Mouse (Mus musculus) hindbrain, embryonic 14.5 days (tissue): ENCODE results near the gene Sema3b. TPM values are rescaled to one million over a fixed set of nuclear protein-coding genes. Genes with fewer than 3 reads are reported as not detected.

Experiments
- ATAC-seq: fragments of 200-750 bp; cut with Nextera tagmentation; 2 replicates; pipeline ENCODE4 v1.8.0; 2017; ENCODE audit warnings: moderate number of reproducible peaks, mild to moderate bottlenecking, moderate TSS enrichment, moderate library complexity; ENCODE audit not compliant: low FRiP score
- DNase-seq: peaks from one replicate; pipeline ENCODE4 v3.0.0-alpha.2; 2015; ENCODE audit warnings: low spot score
- H3K27ac ChIP-seq: fragments of 300-500 bp; sonication (generic); 2 replicates; pipeline ENCODE4 v1.5.1; 2014; ENCODE audit warnings: mild to moderate bottlenecking, moderate library complexity
- H3K27me3 ChIP-seq: fragments of 300-500 bp; sonication (generic); 2 replicates; pipeline ENCODE4 v1.6.1; 2014; ENCODE audit warnings: mild to moderate bottlenecking, low read length, mixed read lengths; ENCODE audit not compliant: control insufficient read depth, insufficient read depth
- H3K36me3 ChIP-seq: fragments of 300-500 bp; sonication (generic); replicated peaks from 2 replicates; pipeline ENCODE4 v1.6.1; 2014; ENCODE audit not compliant: control insufficient read depth, insufficient read depth
- H3K4me1 ChIP-seq: fragments of 300-500 bp; sonication (generic); replicated peaks from 2 replicates; pipeline ENCODE4 v1.6.1; 2014; ENCODE audit warnings: antibody characterized with exemption, low read length, mixed read lengths; ENCODE audit not compliant: control insufficient read depth, insufficient read depth
- H3K4me2 ChIP-seq: fragments of 300-500 bp; sonication (generic); replicated peaks from 2 replicates; pipeline ENCODE4 v1.6.1; 2014; ENCODE audit warnings: mild to moderate bottlenecking, moderate library complexity
- H3K4me3 ChIP-seq: fragments of 300-500 bp; sonication (generic); replicated peaks from 2 replicates; pipeline ENCODE4 v1.5.1; 2014; ENCODE audit warnings: mild to moderate bottlenecking, low read length
- H3K9ac ChIP-seq: fragments of 300-500 bp; sonication (generic); 2 replicates; pipeline ENCODE4 v1.6.1; 2014
- H3K9me3 ChIP-seq: fragments of 300-500 bp; sonication (generic); 2 replicates; pipeline ENCODE4 v1.6.1; 2016; ENCODE audit warnings: low read length; ENCODE audit not compliant: control insufficient read depth
- WGBS: fragments of 180-500 bp; shearing (Covaris S2); extraction: QIAGEN DNeasy Blood & Tissue Kit; methylation state at CpG from one replicate; pipeline ENCODE4 v1.1.7; 2014; 5-methylcytosine and 5-hydroxymethylcytosine counted together
- polyA plus RNA-seq: library from polyadenylated mRNA; unstranded; fragments of >200 nt; fragmentation: Nextera tagmentation; extraction: Ambion mirVana; gene quantifications from 2 replicates; pipeline ENCODE4 v1.2.1, GENCODE M21; 2014

The Sema3b gene
- polyA plus RNA-seq, 1 experiment from 2014 or later: 4.5 TPM

DNA sequence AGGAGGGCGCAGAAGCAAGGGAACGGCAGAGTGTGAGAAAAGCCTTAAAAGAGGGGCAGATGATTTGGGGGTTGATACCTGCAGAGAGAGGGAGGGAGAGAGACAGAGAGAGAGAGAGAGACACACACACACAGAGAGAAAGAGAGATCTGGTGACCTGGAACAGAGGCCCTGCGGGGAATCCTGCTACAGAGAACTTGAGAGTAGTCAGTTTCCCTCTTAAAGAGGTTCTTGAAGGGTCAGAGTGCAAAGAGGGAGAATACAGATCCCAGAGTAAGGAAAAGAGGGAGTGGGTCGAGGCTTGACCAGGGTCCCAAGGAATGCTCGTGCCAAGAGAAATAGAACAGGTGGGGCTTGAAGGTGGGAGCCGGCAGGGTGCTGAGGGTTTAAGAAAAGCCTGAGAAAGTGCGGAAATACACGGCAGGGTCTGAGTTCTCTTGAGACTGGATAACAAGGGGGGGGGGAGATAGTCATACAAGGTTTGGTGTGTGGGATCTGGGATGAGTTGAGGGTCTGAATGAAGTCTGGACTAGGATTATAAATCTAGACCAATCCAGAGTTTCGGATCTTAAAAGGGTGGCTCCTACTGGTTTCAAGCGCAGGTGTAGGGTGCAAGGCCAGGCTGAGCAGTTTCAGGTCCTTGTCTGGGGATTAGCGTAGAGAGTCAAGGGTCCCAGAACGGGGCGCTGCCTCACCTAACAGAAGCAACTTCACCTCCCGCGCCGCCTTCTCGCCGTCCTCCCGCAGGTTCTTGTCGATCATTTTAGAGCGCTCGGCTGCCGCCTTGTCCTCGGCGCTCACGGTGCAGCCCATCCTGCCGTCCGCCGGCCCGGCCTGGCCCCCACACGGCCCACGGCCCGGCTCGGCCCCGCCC lies 25.6 kb upstream of the Sema3b start:
- no peaks in the 10 kb centered on the region for H3K27me3 ChIP-seq
- no peaks in the 10 kb centered on the region for H3K9me3 ChIP-seq
- H3K36me3 ChIP-seq: no peaks in the 10 kb centered on the region
- peak overlapping the region; percentile 93 for H3K27ac ChIP-seq
- DNase-seq (peak; percentile 32), ATAC-seq (no peak)
- peak overlapping the region; percentile 69 for H3K4me3 ChIP-seq
- peaks cover 51% of the 10 kb centered on the region for H3K4me1 ChIP-seq
- peak overlapping the region; percentile 82 for H3K9ac ChIP-seq
- WGBS: under 1% methylated on average over 34 of the region's 35 CpGs
- peak overlapping the region; percentile 98 for H3K4me2 ChIP-seq

DNA sequence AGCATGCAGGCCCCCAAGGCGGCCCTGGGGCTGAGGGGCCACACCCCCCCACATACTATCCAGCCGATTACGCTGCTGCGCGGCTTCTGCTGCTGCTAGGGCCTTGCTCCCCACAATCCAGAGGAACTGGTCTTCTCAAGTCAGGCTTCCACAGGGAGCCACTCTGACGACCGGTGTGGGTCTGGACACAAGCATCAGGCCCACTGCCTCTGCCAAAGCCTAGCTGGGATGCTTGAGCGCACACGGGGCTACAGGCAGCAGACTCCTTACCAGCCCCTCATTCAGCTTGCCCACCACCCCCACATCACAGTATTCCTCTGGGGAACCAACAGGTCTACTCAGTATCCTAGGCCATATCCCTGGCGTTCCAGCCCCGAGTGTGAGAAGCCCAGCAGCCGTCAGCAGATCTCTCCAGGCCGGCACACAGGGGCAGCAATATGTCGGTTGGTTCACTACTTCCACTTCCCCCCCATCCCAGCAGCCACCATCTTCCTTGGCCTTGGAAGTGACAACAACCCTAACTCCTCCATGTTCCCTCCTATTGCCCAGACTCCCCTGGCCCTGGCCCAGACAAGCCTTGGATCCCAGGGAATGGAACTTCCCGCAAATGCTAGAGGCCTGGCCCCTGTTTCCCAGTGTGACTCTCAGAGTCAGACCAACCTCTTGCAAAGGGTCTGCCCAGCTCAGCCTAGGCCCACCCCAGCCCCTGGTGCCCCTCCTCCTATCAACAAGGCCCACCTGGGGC lies 24.8 kb upstream of the Sema3b start:
- no peaks in the 10 kb centered on the region for H3K9me3 ChIP-seq
- WGBS: 0% methylated on average over 15 of the region's 15 CpGs
- peaks cover 59% of the 10 kb centered on the region for H3K4me1 ChIP-seq
- no peaks in the 10 kb centered on the region for H3K27me3 ChIP-seq
- H3K9ac ChIP-seq: peak overlapping the region; percentile 82
- ATAC-seq: no peak
- H3K27ac ChIP-seq: peak overlapping the region; percentile 93
- no peaks in the 10 kb centered on the region for H3K36me3 ChIP-seq
- H3K4me2 ChIP-seq: peak overlapping the region; percentile 98
- no peak for DNase-seq
- H3K4me3 ChIP-seq: peak overlapping the region; percentile 69

DNA sequence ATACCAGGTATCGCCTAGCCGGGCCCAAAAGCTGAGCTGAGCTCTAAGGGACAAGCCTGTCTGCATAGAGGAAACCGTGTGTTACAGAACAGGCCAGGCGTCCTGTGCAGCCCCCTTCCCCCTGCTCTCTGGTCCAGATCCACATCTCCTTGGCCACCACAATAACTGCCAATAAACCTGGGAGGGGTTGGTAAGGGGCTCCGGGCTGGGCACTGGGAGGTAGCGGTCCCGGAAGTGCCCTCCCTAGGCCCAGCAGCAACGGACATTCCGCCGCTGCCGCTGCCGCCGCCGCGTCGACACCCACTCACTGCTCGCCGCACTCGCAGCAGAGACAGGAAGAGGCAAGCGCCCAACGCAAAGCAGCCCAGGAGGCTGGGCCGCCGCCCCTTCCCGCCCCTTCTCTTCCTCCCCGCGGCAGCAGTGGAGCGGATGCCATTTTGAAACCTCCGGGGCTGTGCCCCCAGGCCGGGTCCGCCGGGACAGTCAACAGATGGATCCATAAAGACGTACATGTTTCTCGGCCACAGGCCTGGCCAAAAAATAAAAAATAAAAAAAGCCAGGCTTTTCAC lies 24.1 kb upstream of the Sema3b start:
- ATAC-seq (0 out of 2 replicates have a peak, but pooled peaks have one; percentile 4), DNase-seq (peak; percentile 61)
- no peaks in the 10 kb centered on the region for H3K27me3 ChIP-seq
- no peaks in the 10 kb centered on the region for H3K9me3 ChIP-seq
- peak overlapping the region; percentile 93 for H3K27ac ChIP-seq
- H3K36me3 ChIP-seq: no peaks in the 10 kb centered on the region
- H3K4me2 ChIP-seq: peak overlapping the region; percentile 98
- H3K4me3 ChIP-seq: peak overlapping the region; percentile 69
- WGBS: under 1% methylated on average over 31 of the region's 33 CpGs
- peak overlapping the region; percentile 82 for H3K9ac ChIP-seq
- peaks cover 66% of the 10 kb centered on the region for H3K4me1 ChIP-seq

DNA sequence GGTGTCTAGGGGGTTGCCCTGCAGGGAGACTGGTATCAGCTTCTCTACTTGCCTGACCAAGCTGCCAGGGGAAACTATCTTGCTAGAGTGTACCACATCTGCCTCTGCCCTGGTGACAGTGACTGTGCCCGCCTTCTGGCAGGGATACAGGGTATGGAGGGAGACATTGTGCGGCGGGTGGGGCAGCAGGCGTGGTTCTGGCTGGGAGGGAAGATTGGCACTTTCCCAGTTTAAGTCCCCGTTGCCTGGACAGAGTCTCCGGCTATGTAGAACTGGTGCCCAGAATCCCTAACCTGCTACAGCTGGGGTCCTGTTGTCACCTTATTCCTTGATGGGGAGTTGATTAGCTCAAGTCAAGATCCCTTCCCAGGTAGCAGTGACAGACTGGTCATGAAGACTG lies 23.4 kb upstream of the Sema3b start:
- H3K4me2 ChIP-seq: peak overlapping the region; percentile 98
- no peaks in the 10 kb centered on the region for H3K27me3 ChIP-seq
- H3K9me3 ChIP-seq: no peaks in the 10 kb centered on the region
- peak overlapping the region; percentile 69 for H3K4me3 ChIP-seq
- no peak for ATAC-seq
- peak overlapping the region; percentile 82 for H3K9ac ChIP-seq
- 7% methylated on average over 6 of the region's 6 CpGs for WGBS
- peak overlapping the region; percentile 93 for H3K27ac ChIP-seq
- H3K36me3 ChIP-seq: no peaks in the 10 kb centered on the region
- DNase-seq: peak; percentile 59
- H3K4me1 ChIP-seq: peaks cover 70% of the 10 kb centered on the region

DNA sequence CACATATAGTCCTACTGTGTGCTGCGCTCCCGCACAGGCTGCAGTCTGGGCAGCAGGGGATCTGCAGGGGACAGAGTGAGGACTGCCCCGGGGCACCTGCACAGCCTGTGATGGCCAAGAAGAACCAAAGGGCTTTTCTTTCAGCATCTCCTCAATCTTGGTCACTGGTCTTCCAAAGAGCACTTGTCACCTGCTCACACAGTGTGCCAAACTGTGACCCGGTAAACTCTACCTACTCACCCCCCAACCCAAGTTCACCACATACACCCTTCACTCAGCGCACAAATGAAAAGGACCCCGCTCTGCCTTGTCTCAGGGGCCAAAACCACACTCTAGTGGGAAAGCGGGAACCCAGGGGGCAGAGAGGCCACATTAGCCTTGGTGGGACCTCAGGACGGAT lies 22.8 kb upstream of the Sema3b start:
- Histone ChIP-seq H3K9ac (peak overlapping the region; percentile 82), H3K27me3 (no peaks in the 10 kb centered on the region), H3K27ac (peak overlapping the region; percentile 93), H3K36me3 (no peaks in the 10 kb centered on the region), H3K4me3 (peak overlapping the region; percentile 69), H3K4me1 (peaks cover 70% of the 10 kb centered on the region), H3K9me3 (no peaks in the 10 kb centered on the region), H3K4me2 (peak overlapping the region; percentile 98)
- DNase-seq: no peak
- 45% methylated on average over 8 of the region's 8 CpGs for WGBS
- no peak for ATAC-seq

DNA sequence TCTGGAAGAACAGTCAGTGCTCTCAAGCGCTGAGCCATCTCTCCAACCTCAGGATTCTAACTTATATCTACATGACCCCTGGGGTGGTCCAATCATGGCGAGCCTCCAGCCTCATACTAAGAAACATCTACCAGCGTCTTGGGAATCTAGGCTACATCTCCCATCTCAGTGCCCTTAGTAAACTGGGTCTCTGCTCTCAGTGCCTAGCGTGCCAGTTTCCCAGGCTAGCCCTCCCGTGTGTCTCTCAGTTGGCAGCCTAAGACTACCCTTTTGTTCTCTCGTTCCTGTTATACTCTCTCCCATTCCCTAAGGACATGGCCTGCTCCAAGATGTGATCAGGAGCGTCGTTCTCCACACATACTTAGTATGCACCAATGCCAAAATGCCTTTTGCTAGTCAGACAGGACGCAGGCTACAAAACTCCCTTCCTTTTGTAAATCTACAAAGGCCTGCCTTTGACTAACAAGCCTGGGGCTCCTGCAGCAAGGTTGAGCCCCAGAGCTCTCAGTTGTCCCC lies 22.3 kb upstream of the Sema3b start:
- H3K4me3 ChIP-seq: no peak overlapping the region
- no peaks in the 10 kb centered on the region for H3K36me3 ChIP-seq
- peak overlapping the region; percentile 98 for H3K4me2 ChIP-seq
- H3K27me3 ChIP-seq: no peaks in the 10 kb centered on the region
- WGBS: 28% methylated on average over 9 of the region's 9 CpGs
- ATAC-seq (no peak), DNase-seq (no peak)
- H3K9ac ChIP-seq: 0 out of 2 replicates have a peak overlapping the region, but pooled peaks have one; percentile 82
- H3K4me1 ChIP-seq: peaks cover 71% of the 10 kb centered on the region
- no peaks in the 10 kb centered on the region for H3K9me3 ChIP-seq
- H3K27ac ChIP-seq: peak overlapping the region; percentile 93

DNA sequence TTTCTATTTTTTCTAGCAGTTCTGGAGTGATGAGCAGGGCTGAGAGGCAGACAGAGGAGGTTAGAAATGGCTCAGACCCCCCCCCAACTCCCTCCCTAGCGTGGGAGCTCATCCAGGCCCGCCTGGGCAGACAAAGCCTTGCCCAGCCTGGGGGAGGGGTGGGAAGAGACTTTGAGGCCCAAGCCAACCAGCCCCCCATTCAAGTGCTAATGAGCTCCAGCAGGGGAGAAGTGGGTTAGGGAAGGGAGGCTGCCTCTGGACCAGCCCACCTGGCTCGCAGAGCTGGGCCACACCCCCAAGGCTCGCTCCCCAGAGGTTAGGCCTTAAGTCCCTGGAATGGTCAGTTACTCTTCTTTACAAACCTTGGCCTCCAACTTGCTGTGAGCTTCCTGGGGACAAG lies 21.5 kb upstream of the Sema3b start:
- H3K4me2 ChIP-seq: peak overlapping the region; percentile 98
- 2% methylated on average over 4 of the region's 4 CpGs for WGBS
- ATAC-seq (peak; percentile 31), DNase-seq (peak; percentile 54)
- H3K36me3 ChIP-seq: no peaks in the 10 kb centered on the region
- H3K9ac ChIP-seq: peak overlapping the region; percentile 35
- peaks cover 70% of the 10 kb centered on the region for H3K4me1 ChIP-seq
- H3K9me3 ChIP-seq: no peaks in the 10 kb centered on the region
- H3K4me3 ChIP-seq: peak overlapping the region; percentile 3; the same call in 1 of the 2 replicates
- peak overlapping the region; percentile 93 for H3K27ac ChIP-seq
- H3K27me3 ChIP-seq: no peaks in the 10 kb centered on the region

DNA sequence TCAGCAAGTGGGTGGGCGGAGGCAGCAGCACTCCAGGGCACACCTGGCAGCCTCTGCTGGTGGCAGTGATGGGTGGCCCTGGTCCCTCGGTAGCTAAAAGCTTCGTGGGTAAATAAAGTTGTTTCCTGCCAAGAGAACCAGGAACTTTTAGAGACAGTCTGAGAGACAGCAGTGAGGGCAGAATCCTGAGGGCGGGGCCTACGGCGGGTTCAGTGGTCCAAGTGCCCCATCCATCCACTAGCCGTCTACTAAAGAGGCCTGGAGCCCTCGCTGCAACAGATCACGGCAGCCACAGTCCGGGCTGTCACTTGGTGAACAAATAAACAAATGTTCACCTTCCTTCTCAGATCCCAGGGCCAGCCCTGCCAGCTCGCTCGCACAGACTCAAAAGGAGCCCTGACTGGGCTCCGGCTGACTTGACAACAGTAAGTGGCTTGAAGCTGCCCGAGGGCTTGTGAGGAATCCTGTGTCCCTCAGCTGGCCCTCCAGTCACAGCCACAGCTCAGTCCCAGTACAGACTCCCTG lies 20.9 kb upstream of the Sema3b start:
- peak overlapping the region; percentile 3; the same call in 1 of the 2 replicates for H3K4me3 ChIP-seq
- peaks cover 4% of the 10 kb centered on the region; the same call in 1 of the 2 replicates for H3K36me3 ChIP-seq
- DNase-seq (peak; percentile 42), ATAC-seq (peak; percentile 6)
- no peaks in the 10 kb centered on the region for H3K9me3 ChIP-seq
- WGBS: 6% methylated on average over 14 of the region's 14 CpGs
- peaks cover 73% of the 10 kb centered on the region for H3K4me1 ChIP-seq
- peak overlapping the region; percentile 35 for H3K9ac ChIP-seq
- H3K27me3 ChIP-seq: no peaks in the 10 kb centered on the region
- peak overlapping the region; percentile 93 for H3K27ac ChIP-seq
- peak overlapping the region; percentile 98 for H3K4me2 ChIP-seq
